25 mouse cellular contexts compared by ENCODE assay signal in genomic region chr1:189947411-189947810, GRCm38 (mm10).
"Had no signal": no experiment of that assay in that cellular context is flagged by ENCODE, and none has a peak within 500 bp of the region (broad histone marks: within the 10 kb centered on the region; RNA-seq: fewer than 3 reads in every experiment).

No protein-coding gene starts in this region.

- H3K36me3 ChIP-seq: heart, embryonic 10.5 days; heart, embryonic 12.5 days; hindbrain, embryonic 13.5 days; hindbrain, embryonic 15.5 days; kidney, embryonic 15.5 days; limb, embryonic 10.5 days; limb, embryonic 12.5 days; liver, embryonic 13.5 days had no signal

- DNase-seq: forebrain, postnatal 0 days; gastrocnemius, postnatal 25 days; heart, adult 18-20 months; heart, postnatal 10 days; heart, postnatal 36 days; kidney, adult 11 months; kidney, adult 2 months; kidney, adult 9 months; kidney, postnatal 14 days; kidney, postnatal 36 days; layer of hippocampus, adult 9-11 months; liver; liver, embryonic 13.5 days had no signal

- H3K27me3 ChIP-seq: heart, embryonic 12.5 days; hindbrain, embryonic 13.5 days; hindbrain, embryonic 15.5 days; kidney, embryonic 15.5 days; limb, embryonic 12.5 days; liver, embryonic 13.5 days had no signal

- H3K4me1 ChIP-seq: heart, embryonic 10.5 days; heart, embryonic 12.5 days; hindbrain, embryonic 13.5 days; hindbrain, embryonic 15.5 days; kidney, embryonic 15.5 days; limb, embryonic 10.5 days; limb, embryonic 12.5 days; liver, embryonic 13.5 days had no signal

- H3K4me3 ChIP-seq: heart, embryonic 10.5 days; heart, embryonic 12.5 days; hindbrain, embryonic 13.5 days; hindbrain, embryonic 15.5 days; kidney, embryonic 15.5 days; left cerebral cortex, adult 2 months; limb, embryonic 10.5 days; limb, embryonic 12.5 days; liver, embryonic 13.5 days had no signal

- H3K4me2 ChIP-seq: heart, embryonic 12.5 days; hindbrain, embryonic 13.5 days; hindbrain, embryonic 15.5 days; kidney, embryonic 15.5 days; limb, embryonic 12.5 days; liver, embryonic 11.5 days; liver, embryonic 13.5 days had no signal

- H3K9ac ChIP-seq: forebrain, postnatal 0 days; heart, embryonic 12.5 days; hindbrain, embryonic 13.5 days; hindbrain, embryonic 15.5 days; kidney, embryonic 15.5 days; limb, embryonic 12.5 days; liver, embryonic 13.5 days had no signal

- H3K9me3 ChIP-seq: heart, embryonic 10.5 days; heart, embryonic 12.5 days; hindbrain, embryonic 13.5 days; hindbrain, embryonic 15.5 days; kidney, embryonic 15.5 days; limb, embryonic 10.5 days; limb, embryonic 12.5 days; liver, embryonic 13.5 days had no signal

- H3K27ac ChIP-seq: heart, embryonic 10.5 days; hindbrain, embryonic 13.5 days; hindbrain, embryonic 15.5 days; hindbrain, postnatal 0 days; kidney, embryonic 15.5 days; kidney, postnatal 0 days; left cerebral cortex, adult 2 months; limb, embryonic 10.5 days; limb, embryonic 12.5 days; liver, embryonic 13.5 days had no signal

- ATAC-seq: forebrain, postnatal 0 days; hindbrain, postnatal 0 days; intestine, embryonic 16.5 days had no signal
